Mouse (Mus musculus) cortical plate, adult 2 months (tissue): ENCODE results near the gene Cdcp2.

Experiments
- CTCF ChIP-seq: fragments of 200-500 bp; IDR thresholded peaks from 2 replicates; pipeline ENCODE4 v1.5.1; 2011; ENCODE audit warnings: mild to moderate bottlenecking, control low read depth, low read length; ENCODE audit not compliant: insufficient read depth; ENCODE audit errors: extremely low read depth
- POLR2A ChIP-seq: fragments of 200-500 bp; IDR thresholded peaks from 2 replicates; pipeline ENCODE4 v1.6.1; 2011; ENCODE audit warnings: mild to moderate bottlenecking, low read length, control low read depth; ENCODE audit not compliant: insufficient read depth; ENCODE audit errors: extremely low read depth

GRCm38 (mm10) chr4:107121165-107121943 is 24.7 kb downstream of the Cdcp2 start:
- no peak for TF ChIP-seq POLR2A
- TF ChIP-seq CTCF, result peak; percentile 21; the same call in 1 of the 2 replicates
